Mouse (Mus musculus) liver, postnatal 0 days (tissue): ENCODE results near the gene Macf1.

Experiments
- CTCF ChIP-seq: sonication (generic); IDR thresholded peaks from 2 replicates; pipeline ENCODE4 v1.5.1; 2016; ENCODE audit warnings: antibody characterized with exemption, low read depth
- EP300 ChIP-seq: IDR thresholded peaks from 2 replicates; pipeline ENCODE4 v1.6.1; 2016; ENCODE audit warnings: antibody characterized with exemption, low read depth, mild to moderate bottlenecking

DNA sequence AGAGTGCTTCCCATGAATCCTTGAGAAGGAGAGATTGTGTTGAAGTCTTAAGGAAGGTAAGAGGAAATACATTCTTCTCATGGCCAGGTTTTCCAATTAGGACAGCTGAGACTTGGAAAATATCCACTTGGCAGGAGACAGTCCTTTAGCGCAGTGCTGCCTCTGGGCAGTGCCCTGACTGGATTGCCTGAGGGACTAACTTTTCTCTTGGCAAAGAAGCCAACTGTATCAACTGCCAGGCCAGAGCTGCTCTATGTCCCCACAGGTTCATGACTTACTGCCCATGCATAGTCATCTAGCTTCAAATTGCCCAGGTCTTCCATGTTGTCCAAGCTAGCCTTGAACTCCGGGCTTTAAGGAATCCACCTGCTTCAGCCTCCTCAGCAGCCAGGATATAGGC is 260.1 kb downstream of the Macf1 start:
- TF ChIP-seq CTCF = no peak
- no peak for TF ChIP-seq EP300
